Mouse (Mus musculus) ES-E14 (cell line): ENCODE measurements around the gene Ica1. TPM values are rescaled to one million over a fixed set of nuclear protein-coding genes. Genes with fewer than 3 reads are reported as not detected.

Source experiments
- DNase-seq: peaks from one replicate; pipeline ENCODE4 v3.0.0-alpha.2; 2013; ENCODE audit warnings: low read depth, low spot score
- H3K27ac ChIP-seq: 2 replicates; pipeline ENCODE4 v1.5.1; 2012; ENCODE audit warnings: low read depth, mild to moderate bottlenecking, low read length, moderate library complexity, mixed read lengths; ENCODE audit not compliant: poor library complexity, insufficient read depth, severe bottlenecking
- H3K36me3 ChIP-seq: 2 replicates; pipeline ENCODE4 v1.6.1; 2012; ENCODE audit warnings: mild to moderate bottlenecking, low read length, moderate library complexity, mixed read lengths; ENCODE audit not compliant: control insufficient read depth, poor library complexity, insufficient read depth, severe bottlenecking
- H3K4me1 ChIP-seq, 2 experiments: fragments of 150-350 bp in 1 of 2; sonication (generic) in 1 of 2; 2 replicates each; pipeline ENCODE4 v1.6.1; 2012; ENCODE audit warnings: low read length in 2 of 2, mild to moderate bottlenecking in 1 of 2, mixed read lengths in 1 of 2; ENCODE audit not compliant: control insufficient read depth in 2 of 2, insufficient read depth in 2 of 2, poor library complexity in 1 of 2
- H3K4me3 ChIP-seq, 2 experiments: fragments of 150-350 bp in 1 of 2; sonication (generic) in 1 of 2; 2 replicates each; pipeline ENCODE4 v1.5.1; 2012; ENCODE audit warnings: low read length in 2 of 2, low read depth in 1 of 2, mild to moderate bottlenecking in 1 of 2, mixed read lengths in 1 of 2; ENCODE audit not compliant: insufficient read depth in 1 of 2, poor library complexity in 1 of 2, severe bottlenecking in 1 of 2
- H3K9ac ChIP-seq: 2 replicates; pipeline ENCODE4 v1.6.1; 2012; ENCODE audit warnings: low read depth, mild to moderate bottlenecking, low read length, mixed read lengths; ENCODE audit not compliant: poor library complexity, insufficient read depth, severe bottlenecking
- H3K9me3 ChIP-seq: fragments of 150-350 bp; sonication (generic); 2 replicates; pipeline ENCODE4 v1.6.1; 2012; ENCODE audit warnings: low read depth, mild to moderate bottlenecking, low read length; ENCODE audit not compliant: control insufficient read depth, insufficient read depth
- CHD2 ChIP-seq: IDR thresholded peaks from 2 replicates; pipeline ENCODE4 v1.6.1; 2014; ENCODE audit warnings: mild to moderate bottlenecking, low read depth, low read length, inconsistent platforms
- HCFC1 ChIP-seq: IDR thresholded peaks from 2 replicates; pipeline ENCODE4 v1.6.1; 2012; ENCODE audit warnings: low read length, inconsistent platforms, borderline replicate concordance; ENCODE audit not compliant: insufficient read depth
- MAFK ChIP-seq: IDR thresholded peaks from 2 replicates; pipeline ENCODE4 v1.6.1; 2014; ENCODE audit warnings: mild to moderate bottlenecking, low read depth, low read length, inconsistent platforms; ENCODE audit not compliant: insufficient read depth
- ZC3H11A ChIP-seq: IDR thresholded peaks from 2 replicates; pipeline ENCODE4 v1.6.1; 2012; ENCODE audit warnings: low read depth, mild to moderate bottlenecking, inconsistent platforms, low read length, borderline replicate concordance
- ZNF384 ChIP-seq: IDR thresholded peaks from 2 replicates; pipeline ENCODE4 v1.6.1; 2012; ENCODE audit warnings: low read depth, low read length, inconsistent platforms
- in situ Hi-C, 2 experiments: fragments of 600-800 bp; cut with MboI; formaldehyde crosslinking; loops; one replicate each; pipeline ENCODE4 v1.15.1; 2025; ENCODE audit warnings: low sequenced_read_pairs in 2 of 2, inconsistent platforms in 1 of 2; ENCODE audit not compliant: unreplicated experiment in 2 of 2
- total RNA-seq: library from RNA; depleted of rRNA; stranded (reverse); fragments of 300-350 nt; gene quantifications from 2 replicates; pipeline ENCODE4 v1.2.3, GENCODE M21; 2012

The Ica1 gene
- total RNA-seq, 1 experiment, result 3.5 TPM

- Histone ChIP-seq H3K9ac (no peak overlapping the region), H3K9me3 (no peaks in the 10 kb centered on the region), H3K27ac (no peak overlapping the region), H3K4me3 (no peak overlapping the region), H3K4me1 (no peaks in the 10 kb centered on the region), H3K36me3 (no peaks in the 10 kb centered on the region)
- in situ Hi-C loops, result loop anchor here in 1 of 2 experiments (10.0 kb wide), 1 partner anchor 457 kb away; no protein-coding TSS in a partner anchor
- no peak for DNase-seq
- TF ChIP-seq ZC3H11A (no peak), MAFK (no peak), CHD2 (no peak), HCFC1 (no peak), ZNF384 (no peak)
Measured at GRCm38 (mm10) chr6:8731656-8732191, 46.6 kb downstream of the Ica1 start.

- no peak overlapping the region for H3K4me3 ChIP-seq
- no peaks in the 10 kb centered on the region for H3K9me3 ChIP-seq
- no peak for TF ChIP-seq ZNF384
- no peak for TF ChIP-seq CHD2
- no peak for TF ChIP-seq ZC3H11A
- H3K36me3 ChIP-seq, result no peaks in the 10 kb centered on the region
- no peaks in the 10 kb centered on the region for H3K4me1 ChIP-seq
- H3K9ac ChIP-seq, result no peak overlapping the region
- in situ Hi-C loops, result loop anchor here in 1 of 2 experiments (10.0 kb wide), 1 partner anchor 456 kb away; no protein-coding TSS in a partner anchor
- H3K27ac ChIP-seq, result no peak overlapping the region
- DNase-seq, result no peak
Measured at GRCm38 (mm10) chr6:8730433-8730832, 47.9 kb downstream of the Ica1 start.

- no peaks in the 10 kb centered on the region for H3K4me1 ChIP-seq
- no peaks in the 10 kb centered on the region for H3K9me3 ChIP-seq
- TF ChIP-seq ZNF384 (no peak), MAFK (no peak), HCFC1 (no peak), ZC3H11A (no peak), CHD2 (no peak)
- H3K27ac ChIP-seq, result no peak overlapping the region
- no peaks in the 10 kb centered on the region for H3K36me3 ChIP-seq
- in situ Hi-C loops, result no loop called here
- H3K9ac ChIP-seq, result no peak overlapping the region
- DNase-seq, result no peak
- H3K4me3 ChIP-seq, result no peak overlapping the region
Measured at GRCm38 (mm10) chr6:8727806-8728205, 50.5 kb downstream of the Ica1 start.

GRCm38 (mm10) chr6:8725610-8726009, 52.7 kb downstream of the Ica1 start:
- in situ Hi-C loops, result no loop called here

GRCm38 (mm10) chr6:8719692-8720091, 58.6 kb downstream of the Ica1 start:
- no peak overlapping the region for H3K4me3 ChIP-seq
- no peak for DNase-seq
- H3K9ac ChIP-seq, result no peak overlapping the region
- TF ChIP-seq CHD2 (no peak), ZC3H11A (no peak), HCFC1 (no peak)
- in situ Hi-C loops, result no loop called here
- no peaks in the 10 kb centered on the region for H3K9me3 ChIP-seq
- H3K36me3 ChIP-seq, result no peaks in the 10 kb centered on the region
- H3K27ac ChIP-seq, result no peak overlapping the region
- no peaks in the 10 kb centered on the region for H3K4me1 ChIP-seq

More at GRCm38 (mm10) chr6:8725610-8726009, 52.7 kb downstream of the Ica1 start:
- H3K4me1 ChIP-seq, result no peaks in the 10 kb centered on the region
- H3K36me3 ChIP-seq, result no peaks in the 10 kb centered on the region
- DNase-seq, result no peak
- H3K9me3 ChIP-seq, result no peaks in the 10 kb centered on the region
- TF ChIP-seq MAFK (no peak), HCFC1 (no peak), CHD2 (no peak), ZC3H11A (no peak), ZNF384 (no peak)
- no peak overlapping the region for H3K4me3 ChIP-seq
- no peak overlapping the region for H3K9ac ChIP-seq
- H3K27ac ChIP-seq, result no peak overlapping the region
